Mouse (Mus musculus): Measurements from ENCODE around the gene Stap1. TPM values are rescaled to one million over a fixed set of nuclear protein-coding genes. Genes with fewer than 3 reads are reported as not detected.

Gene Stap1
- polyA plus RNA-seq (2012; rRNA removed): not detected in 2 replicates

DNA sequence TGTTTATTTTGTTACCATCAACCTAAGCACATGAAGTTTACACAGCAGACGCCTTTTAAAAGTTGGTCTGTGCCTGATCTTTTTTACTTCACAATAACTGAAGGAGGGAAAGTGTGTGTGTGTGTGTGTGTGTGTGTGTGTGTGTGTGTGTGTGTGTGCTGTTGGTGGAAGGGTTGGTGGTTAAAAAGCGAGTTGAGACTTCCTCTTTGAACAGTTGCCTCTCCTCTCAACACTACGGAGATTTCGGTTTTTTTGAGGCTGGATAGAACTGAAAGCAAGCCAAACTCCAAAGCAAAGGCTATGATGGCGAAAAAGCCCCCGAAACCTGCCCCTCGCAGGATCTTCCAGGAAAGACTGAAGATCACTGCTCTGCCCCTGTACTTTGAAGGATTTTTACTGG, at the start of gene Stap1:
TSS of gene Stap1 (plus strand) at position 209 of the 400 bp plus-strand sequence.

DNA sequence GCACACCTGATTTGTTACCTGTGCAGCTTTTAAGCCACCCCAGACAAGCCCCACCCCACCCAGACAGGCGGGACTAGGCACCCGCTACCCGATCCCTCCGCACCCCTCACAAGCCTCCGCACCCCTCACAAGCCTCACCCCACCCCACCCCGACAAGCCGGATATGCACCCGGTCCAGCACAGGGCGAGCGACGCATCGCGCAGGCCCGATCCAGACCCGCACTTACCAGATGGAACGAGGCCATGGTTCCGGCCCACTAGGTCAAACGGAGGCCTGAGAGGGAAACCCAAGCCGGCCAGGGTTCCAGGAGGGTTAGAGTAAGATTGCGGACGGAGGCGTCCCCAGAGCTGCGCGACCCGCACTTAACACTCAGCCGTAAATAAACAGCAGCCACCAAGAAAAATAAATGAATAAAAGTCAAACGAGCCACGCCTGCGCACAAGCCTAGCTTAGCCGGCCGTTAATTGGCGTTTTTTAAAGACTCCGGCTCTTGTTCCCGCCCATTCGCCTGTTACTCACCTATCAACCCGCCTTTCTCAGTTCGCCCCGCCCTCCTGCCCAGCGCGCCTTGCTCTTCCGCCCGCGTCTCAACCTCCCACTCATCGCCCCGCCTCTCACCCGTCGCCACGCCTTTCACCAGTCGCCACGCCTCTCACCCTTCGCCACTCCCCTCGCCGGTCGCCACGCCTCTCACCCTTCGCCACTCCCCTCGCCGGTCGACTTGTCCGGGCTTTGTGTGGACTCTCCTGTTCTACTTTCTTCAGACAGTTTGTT, 6.3 kb upstream of the Stap1 start, which contains the start of gene Cenpc1:
TSS of gene Cenpc1 (minus strand) at position 483 of the 775 bp plus-strand sequence.

Other genes with a start within 250 kb of the Stap1 start
- gene Cenpc1, start 6.2 kb upstream of the Stap1 start, polyA plus RNA-seq (2012; rRNA removed): 1.1 and 1.3 TPM in 2 replicates
- gene Uba6, start 101.1 kb downstream of the Stap1 start, polyA plus RNA-seq (2012; rRNA removed): 0.11 and 0.16 TPM in 2 replicates
- gene Gnrhr, start 126.2 kb downstream of the Stap1 start, polyA plus RNA-seq (2012; rRNA removed): not detected in 2 replicates
- gene Tmprss11c, start 217.6 kb downstream of the Stap1 start, polyA plus RNA-seq (2012; rRNA removed): not detected in 2 replicates